Mouse (Mus musculus) heart, embryonic 15.5 days (tissue): Measurements from ENCODE around the gene Rilp. TPM values are rescaled to one million over a fixed set of nuclear protein-coding genes. Genes with fewer than 3 reads are reported as not detected.
"Not testable (repeated sequence)": the region's sequence is repeated elsewhere in the genome, so short reads cannot be mapped to it uniquely, and the experiment has no call there.

Source experiments
- ATAC-seq: fragments of 200-750 bp; cut with Nextera tagmentation; replicated peaks from 2 replicates; pipeline ENCODE4 v1.8.0; 2017; ENCODE audit warnings: low read depth, moderate TSS enrichment; ENCODE audit not compliant: insufficient number of reproducible peaks, insufficient read depth, low FRiP score
- H3K27ac ChIP-seq: fragments of 300-500 bp; sonication (generic); 2 replicates; pipeline ENCODE4 v1.5.1; 2015; ENCODE audit warnings: mild to moderate bottlenecking, inconsistent platforms
- H3K27me3 ChIP-seq: fragments of 300-500 bp; sonication (generic); 2 replicates; pipeline ENCODE4 v1.6.1; 2015; ENCODE audit warnings: inconsistent platforms
- H3K36me3 ChIP-seq: fragments of 300-500 bp; sonication (generic); 2 replicates; pipeline ENCODE4 v1.6.1; 2015; ENCODE audit warnings: mild to moderate bottlenecking, inconsistent platforms
- H3K4me1 ChIP-seq: fragments of 300-500 bp; sonication (generic); replicated peaks from 2 replicates; pipeline ENCODE4 v1.6.1; 2015; ENCODE audit warnings: inconsistent platforms
- H3K4me2 ChIP-seq: fragments of 300-500 bp; sonication (generic); 2 replicates; pipeline ENCODE4 v1.6.1; 2015; ENCODE audit warnings: inconsistent platforms, mild to moderate bottlenecking, moderate library complexity
- H3K4me3 ChIP-seq: fragments of 300-500 bp; sonication (generic); 2 replicates; pipeline ENCODE4 v1.5.1; 2015; ENCODE audit warnings: mild to moderate bottlenecking, inconsistent platforms
- H3K9ac ChIP-seq: fragments of 300-500 bp; sonication (generic); 2 replicates; pipeline ENCODE4 v1.6.1; 2015; ENCODE audit warnings: mild to moderate bottlenecking, inconsistent platforms
- H3K9me3 ChIP-seq: fragments of 300-500 bp; sonication (generic); replicated peaks from 2 replicates; pipeline ENCODE4 v1.6.1; 2016; ENCODE audit warnings: inconsistent platforms
- WGBS: fragments of 180-500 bp; shearing (Covaris S2); methylation state at CpG from one replicate; pipeline ENCODE4 v1.1.7; 2015; ENCODE audit warnings: mixed read lengths; 5-methylcytosine and 5-hydroxymethylcytosine counted together
- polyA plus RNA-seq: library from polyadenylated mRNA; unstranded; fragments of >200 nt; fragmentation: Nextera tagmentation; extraction: Ambion mirVana; gene quantifications from 2 replicates; pipeline ENCODE4 v1.2.1, GENCODE M21; 2015

Gene Rilp
- polyA plus RNA-seq, 1 experiment from 2014 or later: 9.2 TPM

- no peaks in the 10 kb centered on the region for H3K9me3 ChIP-seq
- no peak overlapping the region for H3K27ac ChIP-seq
- H3K27me3 ChIP-seq: no peaks in the 10 kb centered on the region
- ATAC-seq: no peak
- H3K9ac ChIP-seq: no peak overlapping the region
- no peaks in the 10 kb centered on the region for H3K36me3 ChIP-seq
- no peak overlapping the region for H3K4me2 ChIP-seq
- peaks cover 39% of the 10 kb centered on the region for H3K4me1 ChIP-seq
- 24% methylated on average over 5 of the region's 5 CpGs for WGBS
- no peak overlapping the region for H3K4me3 ChIP-seq
These were observed 39.8 kb downstream of the Rilp start for GRCm38 (mm10) chr11:75549658-75550111.

- no peak overlapping the region for H3K4me2 ChIP-seq
- H3K9me3 ChIP-seq: no peaks in the 10 kb centered on the region
- H3K4me1 ChIP-seq: peaks cover 39% of the 10 kb centered on the region
- H3K36me3 ChIP-seq: no peaks in the 10 kb centered on the region
- H3K9ac ChIP-seq: no peak overlapping the region
- no peak for ATAC-seq
- WGBS: 75% methylated on average over 12 of the region's 12 CpGs
- no peaks in the 10 kb centered on the region for H3K27me3 ChIP-seq
- H3K4me3 ChIP-seq: no peak overlapping the region
- no peak overlapping the region for H3K27ac ChIP-seq
These were observed 40.5 kb downstream of the Rilp start for GRCm38 (mm10) chr11:75550200-75550946.

GRCm38 (mm10) chr11:75551321-75551720 is 41.4 kb downstream of the Rilp start:
- H3K4me3 ChIP-seq: no peak overlapping the region
- no peak overlapping the region for H3K27ac ChIP-seq
- no peaks in the 10 kb centered on the region for H3K27me3 ChIP-seq
- ATAC-seq: no peak
- H3K4me1 ChIP-seq: peaks cover 35% of the 10 kb centered on the region
- H3K36me3 ChIP-seq: no peaks in the 10 kb centered on the region
- WGBS: 88% methylated on average over 5 of the region's 5 CpGs
- H3K4me2 ChIP-seq: no peak overlapping the region
- H3K9ac ChIP-seq: no peak overlapping the region
- H3K9me3 ChIP-seq: no peaks in the 10 kb centered on the region

GRCm38 (mm10) chr11:75551961-75552441 is 42.1 kb downstream of the Rilp start:
- Histone ChIP-seq H3K9me3 (no peaks in the 10 kb centered on the region), H3K27me3 (no peaks in the 10 kb centered on the region), H3K9ac (no peak overlapping the region), H3K4me3 (no peak overlapping the region), H3K36me3 (no peaks in the 10 kb centered on the region), H3K4me1 (peaks cover 35% of the 10 kb centered on the region), H3K27ac (peak overlapping the region; percentile 63), H3K4me2 (no peak overlapping the region)
- ATAC-seq: peak; percentile 54; the same call in 1 of the 2 replicates
- WGBS: 36% methylated on average over 9 of the region's 9 CpGs

- Histone ChIP-seq H3K4me1 (peaks cover 35% of the 10 kb centered on the region), H3K4me2 (no peak overlapping the region), H3K4me3 (no peak overlapping the region), H3K9me3 (no peaks in the 10 kb centered on the region), H3K36me3 (no peaks in the 10 kb centered on the region), H3K27me3 (no peaks in the 10 kb centered on the region), H3K9ac (no peak overlapping the region), H3K27ac (peak overlapping the region; percentile 63; the same call in 1 of the 2 replicates)
- WGBS: 39% methylated on average over 7 of the region's 7 CpGs
- no peak for ATAC-seq
These were observed 43.1 kb downstream of the Rilp start for GRCm38 (mm10) chr11:75552906-75553482.

GRCm38 (mm10) chr11:75556006-75556405 is 46.1 kb downstream of the Rilp start:
- not testable (repeated sequence) for H3K27ac ChIP-seq, H3K4me3 ChIP-seq, H3K9ac ChIP-seq, H3K27me3 ChIP-seq, H3K36me3 ChIP-seq, ATAC-seq, H3K4me2 ChIP-seq, H3K9me3 ChIP-seq
- peaks cover 17% of the 10 kb centered on the region for H3K4me1 ChIP-seq
- WGBS: 90% methylated on average over 6 of the region's 6 CpGs

GRCm38 (mm10) chr11:75557142-75557541 is 47.2 kb downstream of the Rilp start:
- ATAC-seq: no peak
- Histone ChIP-seq H3K27me3 (0 out of 2 replicates have a peak, but pooled peaks cover 3% of the 10 kb centered on the region), H3K9me3 (no peaks in the 10 kb centered on the region), H3K36me3 (no peaks in the 10 kb centered on the region), H3K4me1 (peaks cover 13% of the 10 kb centered on the region), H3K4me2 (no peak overlapping the region), H3K9ac (no peak overlapping the region), H3K27ac (no peak overlapping the region), H3K4me3 (no peak overlapping the region)
- WGBS: 81% methylated on average over 6 of the region's 6 CpGs

- no peak for ATAC-seq
- Histone ChIP-seq H3K36me3 (no peaks in the 10 kb centered on the region), H3K27me3 (0 out of 2 replicates have a peak, but pooled peaks cover 3% of the 10 kb centered on the region), H3K4me1 (peaks cover 11% of the 10 kb centered on the region), H3K4me3 (no peak overlapping the region), H3K9me3 (no peaks in the 10 kb centered on the region), H3K9ac (no peak overlapping the region), H3K27ac (no peak overlapping the region), H3K4me2 (no peak overlapping the region)
- 74% methylated on average over 1 of the region's 1 CpGs for WGBS
These were observed 48.2 kb downstream of the Rilp start for GRCm38 (mm10) chr11:75558101-75558500.

GRCm38 (mm10) chr11:75559870-75560504 is 50.1 kb downstream of the Rilp start:
- 0 out of 2 replicates have a peak, but pooled peaks cover 3% of the 10 kb centered on the region for H3K27me3 ChIP-seq
- H3K4me2 ChIP-seq: no peak overlapping the region
- H3K9me3 ChIP-seq: no peaks in the 10 kb centered on the region
- H3K27ac ChIP-seq: no peak overlapping the region
- H3K36me3 ChIP-seq: no peaks in the 10 kb centered on the region
- no peak overlapping the region for H3K9ac ChIP-seq
- WGBS: 81% methylated on average over 8 of the region's 8 CpGs
- ATAC-seq: no peak
- H3K4me1 ChIP-seq: peaks cover 24% of the 10 kb centered on the region
- H3K4me3 ChIP-seq: no peak overlapping the region

- Histone ChIP-seq H3K27me3 (0 out of 2 replicates have a peak, but pooled peaks cover 3% of the 10 kb centered on the region), H3K9me3 (no peaks in the 10 kb centered on the region), H3K4me3 (no peak overlapping the region), H3K36me3 (no peaks in the 10 kb centered on the region), H3K4me1 (peaks cover 25% of the 10 kb centered on the region), H3K4me2 (no peak overlapping the region), H3K27ac (no peak overlapping the region), H3K9ac (no peak overlapping the region)
- no peak for ATAC-seq
- WGBS: 79% methylated on average over 14 of the region's 14 CpGs
These were observed 50.9 kb downstream of the Rilp start for GRCm38 (mm10) chr11:75560530-75561409.

GRCm38 (mm10) chr11:75561410-75561791 is 51.5 kb downstream of the Rilp start:
- no peak overlapping the region for H3K4me3 ChIP-seq
- no peak overlapping the region for H3K27ac ChIP-seq
- WGBS: 81% methylated on average over 5 of the region's 5 CpGs
- no peak overlapping the region for H3K4me2 ChIP-seq
- H3K9ac ChIP-seq: no peak overlapping the region
- ATAC-seq: no peak
- H3K27me3 ChIP-seq: 0 out of 2 replicates have a peak, but pooled peaks cover 3% of the 10 kb centered on the region
- H3K4me1 ChIP-seq: peaks cover 30% of the 10 kb centered on the region
- no peaks in the 10 kb centered on the region for H3K9me3 ChIP-seq
- no peaks in the 10 kb centered on the region for H3K36me3 ChIP-seq
